Mouse (Mus musculus): ENCODE data around the gene Olfr1418. TPM values are rescaled to one million over a fixed set of nuclear protein-coding genes. Genes with fewer than 3 reads are reported as not detected.

The Olfr1418 gene
- total and polyA plus RNA-seq, 3 experiments: not detected

- Histone ChIP-seq H3K4me1 (ENCODE audit: control insufficient read depth in 1 of 2, insufficient read depth in 2 of 2, low read length in 2 of 2) (no peaks in the 10 kb centered on the region), H3K4me3 (ENCODE audit: control insufficient read depth in 1 of 2, insufficient read depth in 1 of 2, low read depth in 2 of 2, low read length in 2 of 2) (no peak overlapping the region), H3K9me3 (replicated peaks; ENCODE audit: insufficient read depth, low read length) (no peaks in the 10 kb centered on the region), H3K27me3 (ENCODE audit: control insufficient read depth in 1 of 2, insufficient read depth in 2 of 2, low read length in 2 of 2) (no peaks in the 10 kb centered on the region; a peak in 1 of 4 replicates), H3K9ac (ENCODE audit: control insufficient read depth, low read depth, low read length, poor library complexity, severe bottlenecking) (no peak overlapping the region), H3K27ac (ENCODE audit: control insufficient read depth, low read depth, low read length) (no peak overlapping the region), H3K79me2 (ENCODE audit: control insufficient read depth, insufficient read depth, low read length, poor library complexity) (no peaks in the 10 kb centered on the region), H3K36me3 (ENCODE audit: control insufficient read depth in 1 of 2, insufficient read depth in 2 of 2, low read length in 2 of 2) (no peaks in the 10 kb centered on the region)
- TF ChIP-seq MYB (IDR thresholded peaks at IDR 0.05; ENCODE audit: low read depth, low read length): no peak
- TF ChIP-seq TCF12 (IDR thresholded peaks at IDR 0.05; ENCODE audit: low read depth, low read length): no peak
- no peak for TF ChIP-seq MYC (IDR thresholded peaks at IDR 0.05; ENCODE audit: low read depth, low read length)
- no peak for TF ChIP-seq SMC3 (IDR thresholded peaks at IDR 0.05; ENCODE audit: low read depth, low read length)
- TF ChIP-seq TBP (IDR thresholded peaks at IDR 0.05; ENCODE audit: low read depth, low read length): no peak
- no peak for TF ChIP-seq RCOR1 (IDR thresholded peaks at IDR 0.05; ENCODE audit: low read depth, low read length)
- no peak for TF ChIP-seq RAD21 (IDR thresholded peaks at IDR 0.05; ENCODE audit: low read depth, low read length)
- no peak for TF ChIP-seq JUND (IDR thresholded peaks at IDR 0.05; ENCODE audit: low read depth, low read length)
- TF ChIP-seq CHD2 (IDR thresholded peaks at IDR 0.05; ENCODE audit: low read length): no peak
- no peak for TF ChIP-seq ZKSCAN1 (IDR thresholded peaks at IDR 0.05; ENCODE audit: low read depth, low read length)
- DNase-seq (ENCODE audit: low read depth, low spot score): no peak
Observed at GRCm38 (mm10) chr19:11816706-11817105, 44.2 kb downstream of the Olfr1418 start.

DNA sequence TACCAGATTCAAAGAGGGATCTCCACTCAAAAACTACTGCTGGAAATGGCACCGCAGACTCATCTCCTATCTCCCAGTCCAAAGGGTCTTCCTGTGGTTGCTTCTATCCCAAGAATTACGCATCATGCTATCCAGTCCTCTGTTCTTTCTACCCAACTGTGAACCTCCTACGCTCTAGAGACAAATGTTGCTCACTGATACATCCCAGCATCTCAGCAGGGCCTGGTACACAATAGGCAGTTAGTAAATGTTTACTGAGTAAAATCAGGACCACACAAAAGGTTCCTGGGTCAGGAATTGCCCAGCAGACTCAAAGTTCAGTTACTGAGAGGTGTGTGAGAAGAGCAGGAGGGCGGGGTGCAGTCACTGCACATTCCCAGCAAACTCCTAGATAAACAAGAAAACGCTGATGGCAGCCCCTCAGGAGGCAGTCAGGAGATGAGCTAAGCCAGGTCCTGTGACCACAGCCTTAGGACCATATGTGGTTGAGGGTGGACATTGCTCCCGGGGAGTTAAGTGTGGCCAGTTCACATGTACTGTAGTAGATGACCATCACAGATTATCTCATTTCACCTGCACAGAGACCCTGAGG, 46.0 kb downstream of the Olfr1418 start:
- TF ChIP-seq ELF1 (IDR thresholded peaks at IDR 0.05; ENCODE audit: low read depth, low read length) (no peak), SIN3A (IDR thresholded peaks at IDR 0.05; ENCODE audit: low read length) (no peak), TBP (IDR thresholded peaks at IDR 0.05; ENCODE audit: low read depth, low read length) (no peak), ETS1 (IDR thresholded peaks at IDR 0.05; ENCODE audit: low read depth, low read length) (no peak), ZKSCAN1 (IDR thresholded peaks at IDR 0.05; ENCODE audit: low read depth, low read length) (no peak), MAFK (IDR thresholded peaks at IDR 0.05; ENCODE audit: borderline replicate concordance, low read depth, low read length) (no peak), USF1 (IDR thresholded peaks at IDR 0.05; ENCODE audit: low read depth, low read length) (no peak), MEF2A (IDR thresholded peaks at IDR 0.05; ENCODE audit: extremely low read depth, insufficient replicate concordance, low read depth, low read length, poor library complexity, severe bottlenecking) (no peak), NELFE (IDR thresholded peaks at IDR 0.05; ENCODE audit: low read depth, low read length) (no peak), HCFC1 (IDR thresholded peaks at IDR 0.05; ENCODE audit: low read depth, low read length) (no peak), UBTF (IDR thresholded peaks at IDR 0.05; ENCODE audit: borderline replicate concordance, insufficient read depth, low read depth, low read length) (no peak), NRF1 (IDR thresholded peaks at IDR 0.05; ENCODE audit: insufficient read depth, low read depth, low read length, poor library complexity, severe bottlenecking) (no peak), KAT2A (conservative IDR thresholded peaks at IDR 0.05; ENCODE audit: low read depth, low read length) (no peak), CHD1 (IDR thresholded peaks at IDR 0.05; ENCODE audit: low read depth, low read length) (no peak), E2F4 (IDR thresholded peaks at IDR 0.05; ENCODE audit: borderline replicate concordance, low read depth, low read length) (no peak), USF2 (IDR thresholded peaks at IDR 0.05; ENCODE audit: borderline replicate concordance in 1 of 2, insufficient read depth in 1 of 2, low read depth in 1 of 2, low read length in 2 of 2) (no peak), GATA1 (IDR thresholded peaks at IDR 0.05; ENCODE audit: low read depth, low read length) (no peak), MXI1 (IDR thresholded peaks at IDR 0.05; ENCODE audit: low read depth, low read length) (no peak)
- DNase-seq (ENCODE audit: low read depth, low spot score): no peak

More for the DNA sequence above, 46.0 kb downstream of the Olfr1418 start:
- peaks cover 0 to 7% of the 10 kb centered on the region in 2 experiments; a peak in 2 of 4 replicates for H3K36me3 ChIP-seq (ENCODE audit: control insufficient read depth in 1 of 2, insufficient read depth in 2 of 2, low read length in 2 of 2)
- H3K9ac ChIP-seq (ENCODE audit: control insufficient read depth, low read depth, low read length, poor library complexity, severe bottlenecking): no peak overlapping the region
- no peaks in the 10 kb centered on the region for H3K79me2 ChIP-seq (ENCODE audit: control insufficient read depth, insufficient read depth, low read length, poor library complexity)
- no peak overlapping the region for H3K4me3 ChIP-seq (ENCODE audit: control insufficient read depth in 1 of 2, insufficient read depth in 1 of 2, low read depth in 2 of 2, low read length in 2 of 2)
- H3K27ac ChIP-seq (ENCODE audit: control insufficient read depth, low read depth, low read length): no peak overlapping the region
- peaks cover 0 to 11% of the 10 kb centered on the region in 2 experiments; a peak in 3 of 4 replicates for H3K4me1 ChIP-seq (ENCODE audit: control insufficient read depth in 1 of 2, insufficient read depth in 2 of 2, low read length in 2 of 2)
- no peaks in the 10 kb centered on the region; a peak in 1 of 4 replicates for H3K27me3 ChIP-seq (ENCODE audit: control insufficient read depth in 1 of 2, insufficient read depth in 2 of 2, low read length in 2 of 2)
- H3K9me3 ChIP-seq (replicated peaks; ENCODE audit: insufficient read depth, low read length): no peaks in the 10 kb centered on the region

Data from MEL (cell line).